Mouse (Mus musculus) layer of hippocampus, adult 9-10 months (tissue): ENCODE results near the gene Zeb2.

Experiments
- DNase-seq: peaks from one replicate; pipeline ENCODE4 v3.0.0; 2022; ENCODE audit warnings: low spot score

Gene Zeb2

DNA sequence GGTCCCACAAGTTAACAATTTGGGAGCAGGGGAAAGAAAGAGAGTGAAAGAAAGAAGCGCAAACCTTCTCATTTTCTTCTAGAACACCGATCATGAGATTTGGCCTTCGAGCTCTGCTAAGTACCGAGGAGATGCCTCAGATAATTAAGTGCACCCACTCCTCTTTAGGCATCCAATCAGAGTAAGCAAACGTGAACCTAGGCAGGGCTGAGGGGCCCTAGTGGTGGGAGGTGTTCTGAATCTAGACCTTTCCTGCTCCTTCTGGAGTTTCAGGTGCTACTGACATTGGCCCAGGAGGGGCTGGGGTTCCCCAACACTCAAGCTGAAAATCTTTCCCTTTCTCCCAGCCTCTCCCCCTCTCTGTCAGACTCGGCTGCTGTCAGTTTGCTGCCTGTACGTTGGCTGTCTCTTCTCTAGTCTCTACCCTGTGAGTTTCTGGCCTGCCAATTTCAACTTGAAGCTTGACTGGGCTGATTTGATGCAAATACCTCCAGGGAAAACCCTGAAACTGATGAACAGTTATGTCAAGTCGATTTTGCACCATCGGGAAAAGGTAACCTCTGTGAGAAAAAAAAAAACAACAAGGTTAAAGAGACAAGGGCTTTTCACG lies 20.5 kb downstream of the Zeb2 start:
- DNase-seq = no peak

DNA sequence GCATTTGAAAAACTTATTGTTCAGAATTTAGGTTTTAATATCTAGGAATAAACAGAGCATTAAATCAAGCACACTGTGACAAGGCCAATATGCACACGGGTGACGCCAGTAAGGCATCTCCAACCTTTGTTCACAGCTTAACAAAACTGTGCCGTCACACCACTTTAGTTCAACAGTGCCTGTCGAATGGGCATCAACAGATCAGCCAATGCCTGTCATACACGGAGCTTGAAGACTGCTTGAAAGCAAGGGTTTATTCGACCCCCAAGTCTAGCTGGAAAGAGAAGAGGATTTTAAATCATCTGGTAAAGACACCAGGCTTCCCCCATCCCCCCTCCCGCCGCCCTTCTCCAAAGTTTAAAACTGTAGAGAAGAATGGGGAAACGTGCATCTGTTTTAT lies 21.4 kb downstream of the Zeb2 start:
- DNase-seq = no peak

DNA sequence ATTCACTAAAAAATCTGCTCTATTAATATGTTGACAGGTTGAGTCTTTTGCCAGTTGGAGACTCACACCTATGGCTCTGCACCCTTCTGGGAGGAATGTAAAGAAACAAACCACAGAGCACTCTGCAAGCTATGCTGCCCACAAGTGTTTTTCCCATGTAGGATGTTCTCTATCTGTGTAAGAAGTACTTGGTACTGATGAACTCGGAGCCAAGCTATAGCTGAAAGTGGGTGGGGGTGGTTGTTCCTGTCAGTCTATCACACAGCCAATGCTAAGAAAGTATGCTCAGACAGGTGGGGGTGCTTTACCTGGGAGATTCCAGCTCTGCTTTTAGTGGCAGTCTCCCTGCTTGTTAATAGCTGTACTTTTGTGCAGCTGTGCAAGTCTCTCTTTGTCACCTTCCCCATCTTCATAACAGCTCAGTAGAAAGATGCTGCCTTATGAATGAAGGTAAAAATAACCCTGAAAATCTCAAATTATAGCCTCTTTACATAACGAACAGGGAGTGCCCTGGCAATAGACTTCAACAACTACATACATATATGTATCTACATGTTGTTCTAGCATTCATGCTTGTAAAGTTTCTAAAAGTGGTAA lies 22.7 kb downstream of the Zeb2 start:
- DNase-seq = no peak

DNA sequence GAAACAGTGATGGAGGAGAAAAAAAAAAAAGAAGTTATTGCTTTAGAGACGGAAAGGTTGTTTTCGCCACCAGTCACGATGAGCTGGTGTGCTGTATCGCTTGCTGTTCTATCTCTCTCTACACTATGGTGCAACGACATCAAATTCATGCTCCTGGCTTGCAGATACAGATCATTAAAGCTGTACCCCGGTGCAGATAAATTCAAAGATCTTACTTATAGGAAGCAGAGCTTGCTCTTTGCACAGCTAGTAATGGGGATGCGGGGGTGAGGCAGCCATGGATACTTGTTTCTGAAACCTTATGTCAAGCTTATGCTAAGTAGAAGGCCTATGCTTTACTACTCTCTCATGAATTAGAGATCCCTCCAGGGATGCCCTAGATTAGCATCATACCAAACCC lies 23.7 kb downstream of the Zeb2 start:
- no peak for DNase-seq

DNA sequence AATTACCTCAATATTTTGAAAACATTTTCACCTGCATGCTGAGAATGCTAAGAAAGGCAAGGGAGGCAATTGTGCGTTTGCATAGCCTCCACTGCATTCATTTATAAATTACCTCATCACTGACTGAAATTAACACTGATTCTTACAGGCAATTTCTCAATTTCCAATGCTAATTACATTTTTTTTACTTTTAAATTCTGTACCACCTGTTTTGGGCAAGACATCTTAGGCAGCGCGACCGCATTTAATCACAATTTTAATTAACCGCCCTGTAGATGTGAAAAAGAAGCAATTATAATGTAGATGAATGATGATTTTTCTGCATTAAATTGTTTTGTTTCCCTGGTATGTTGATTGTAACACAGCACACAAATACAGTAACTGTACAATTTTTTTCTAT lies 24.5 kb downstream of the Zeb2 start:
- DNase-seq = no peak

DNA sequence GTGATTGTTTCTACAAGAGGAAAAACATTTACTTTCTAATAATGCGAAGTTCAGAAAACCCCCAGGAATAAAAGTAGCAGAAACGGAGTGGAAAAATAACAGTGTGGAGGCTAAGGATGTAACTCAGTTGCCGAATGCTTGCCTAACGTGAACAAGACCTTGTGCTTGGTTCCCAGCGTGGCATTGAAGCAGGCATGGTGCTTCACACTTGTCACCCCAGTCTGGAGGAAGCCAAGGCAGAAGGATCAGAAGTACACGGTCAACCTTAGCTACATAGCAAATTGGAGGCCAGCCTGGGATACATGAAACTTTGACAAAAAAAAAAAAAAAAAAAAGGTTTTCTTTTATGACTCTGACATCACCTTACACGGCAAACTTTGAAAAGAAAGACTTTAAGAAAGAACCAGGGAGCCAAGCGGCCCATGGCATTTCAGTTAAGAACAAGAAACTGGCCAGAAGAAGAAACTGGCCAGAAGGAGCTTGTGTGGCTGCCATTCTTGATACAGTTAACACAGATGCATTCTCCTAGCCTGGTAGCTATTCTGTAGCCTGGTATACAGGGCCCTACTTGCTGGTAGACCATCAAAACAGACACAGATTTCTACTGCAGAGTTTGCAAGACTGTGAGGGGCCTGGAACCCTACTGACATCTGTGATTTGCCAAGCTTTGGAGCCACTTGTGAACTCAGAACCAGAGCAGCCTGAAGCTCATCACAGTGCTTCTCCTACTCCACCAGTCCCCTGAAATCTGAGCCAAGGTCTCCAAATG lies 26.5 kb downstream of the Zeb2 start:
- DNase-seq = no peak

DNA sequence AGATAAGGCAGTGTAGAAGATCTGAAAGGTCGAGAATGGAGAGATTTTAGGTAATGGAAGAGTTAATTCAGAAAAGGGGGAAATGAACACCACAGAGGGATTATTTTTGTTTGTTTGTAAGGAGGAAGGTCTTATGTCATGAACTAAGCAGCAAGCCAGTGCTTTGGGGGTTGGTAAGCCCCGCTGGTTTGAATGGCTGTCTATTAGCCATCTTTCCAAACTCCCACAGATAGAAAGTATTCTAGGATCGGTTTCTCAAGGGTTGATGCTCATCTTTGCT lies 28.0 kb downstream of the Zeb2 start:
- DNase-seq = no peak

DNA sequence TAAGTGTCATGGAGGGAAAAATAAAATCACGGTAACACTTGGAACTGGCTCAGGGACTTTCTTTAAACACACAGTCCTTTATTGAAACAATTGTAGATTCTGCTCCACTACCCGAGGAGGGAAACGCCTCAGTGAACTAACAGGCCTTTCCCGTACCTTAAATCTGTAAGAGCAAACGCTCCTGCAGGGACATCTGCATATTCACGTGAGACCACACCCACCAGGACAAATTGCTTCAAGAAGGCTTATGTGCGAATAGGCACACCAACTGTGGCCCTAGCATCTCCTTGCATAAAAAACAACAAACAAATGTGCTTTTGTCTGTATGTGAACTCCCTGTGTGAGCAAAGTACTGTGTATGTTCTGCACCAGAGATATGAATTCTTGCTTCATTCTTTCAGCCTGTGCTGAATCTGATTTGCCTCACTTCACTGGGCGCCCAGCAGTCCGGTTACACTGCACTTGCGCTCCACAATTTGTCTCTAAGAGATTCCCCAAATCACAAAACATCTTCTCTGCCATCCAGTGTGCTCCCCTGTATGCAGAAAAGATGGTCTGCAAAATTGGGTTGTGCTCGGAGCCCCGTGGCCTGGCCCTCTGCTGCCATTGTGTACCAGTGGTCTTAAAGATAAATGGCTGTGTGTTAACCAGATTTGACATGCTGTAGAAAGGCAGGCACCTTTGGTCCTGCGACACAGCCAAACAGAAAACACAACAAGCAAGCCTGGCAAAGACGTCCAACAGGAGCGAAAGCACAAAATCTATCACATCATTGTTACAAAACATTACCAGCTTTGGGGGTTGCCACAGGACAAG lies 28.6 kb downstream of the Zeb2 start:
- DNase-seq = no peak

DNA sequence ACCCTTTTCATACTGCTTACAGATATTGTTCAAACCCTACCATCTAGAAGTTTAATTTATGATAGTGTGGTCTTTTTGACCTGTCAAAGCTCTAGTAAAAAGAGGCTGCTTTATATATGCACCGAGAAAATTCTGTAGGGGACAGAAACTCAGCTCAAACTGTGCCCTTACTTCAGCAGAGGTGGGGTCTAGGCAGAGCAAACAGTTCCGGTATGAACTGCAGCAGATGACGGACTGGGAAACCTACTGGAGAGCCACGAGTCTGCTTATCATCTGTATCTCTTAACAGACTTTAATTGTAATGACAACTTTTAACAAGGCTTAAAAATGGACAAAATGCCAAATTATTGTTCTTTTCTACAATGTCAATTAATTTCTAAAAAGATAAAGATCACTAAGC lies 30.0 kb downstream of the Zeb2 start:
- no peak for DNase-seq

DNA sequence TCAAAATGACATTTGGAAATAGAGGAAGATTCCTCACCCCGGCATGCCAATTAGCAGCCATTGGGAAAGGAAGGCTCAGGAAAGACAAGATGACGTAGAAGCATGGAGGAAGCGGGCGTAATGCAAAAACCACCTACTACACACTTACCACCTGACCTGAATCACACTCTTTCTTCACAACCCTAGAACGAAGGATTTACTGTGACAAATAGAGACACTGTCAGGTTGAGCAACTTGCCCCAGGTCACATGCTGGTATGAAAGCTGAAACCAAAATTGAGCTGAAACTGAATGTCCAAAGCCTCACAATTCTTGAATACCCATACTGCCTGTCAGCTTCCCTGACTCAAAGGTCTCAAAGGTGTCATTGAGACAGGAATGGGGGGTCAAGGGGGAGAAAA lies 31.5 kb downstream of the Zeb2 start:
- no peak for DNase-seq

DNA sequence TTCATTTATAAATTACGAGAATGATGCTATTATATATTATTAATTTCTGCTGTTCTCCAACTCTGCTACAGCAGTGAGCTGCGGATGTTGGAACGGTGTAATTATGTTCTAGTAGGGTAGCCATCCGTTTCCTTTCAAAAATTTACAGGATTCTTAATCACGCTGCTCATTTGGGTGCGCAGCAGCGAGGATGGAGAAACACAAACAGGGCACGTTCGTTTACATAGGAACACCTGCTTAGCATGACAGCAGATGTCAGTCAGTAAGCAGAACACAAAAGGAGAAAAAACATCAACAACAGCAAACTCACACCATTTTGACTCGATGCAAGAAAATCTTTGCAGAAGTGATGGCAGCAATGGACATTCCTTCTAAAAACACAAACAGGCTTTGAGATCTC lies 34.2 kb downstream of the Zeb2 start:
- DNase-seq = no peak

DNA sequence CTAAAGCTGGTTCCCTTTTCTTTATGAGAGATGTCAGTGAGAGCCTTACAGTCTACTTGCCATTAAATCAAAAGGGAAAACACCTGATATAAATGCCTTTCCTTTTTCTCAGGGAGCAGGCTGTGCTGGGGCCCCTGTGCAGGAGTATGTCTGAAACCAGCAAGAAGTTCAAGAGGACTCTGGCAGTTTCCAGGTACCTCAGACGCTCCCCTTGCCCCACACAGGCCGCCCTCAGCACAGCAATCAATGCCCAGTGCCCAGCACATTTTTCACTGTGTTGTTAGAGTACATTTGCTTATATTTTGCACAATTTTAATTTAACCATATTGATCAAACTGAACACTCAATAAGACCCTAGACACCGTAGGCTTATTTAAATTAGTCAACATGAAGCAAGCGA lies 35.6 kb downstream of the Zeb2 start:
- DNase-seq = no peak

DNA sequence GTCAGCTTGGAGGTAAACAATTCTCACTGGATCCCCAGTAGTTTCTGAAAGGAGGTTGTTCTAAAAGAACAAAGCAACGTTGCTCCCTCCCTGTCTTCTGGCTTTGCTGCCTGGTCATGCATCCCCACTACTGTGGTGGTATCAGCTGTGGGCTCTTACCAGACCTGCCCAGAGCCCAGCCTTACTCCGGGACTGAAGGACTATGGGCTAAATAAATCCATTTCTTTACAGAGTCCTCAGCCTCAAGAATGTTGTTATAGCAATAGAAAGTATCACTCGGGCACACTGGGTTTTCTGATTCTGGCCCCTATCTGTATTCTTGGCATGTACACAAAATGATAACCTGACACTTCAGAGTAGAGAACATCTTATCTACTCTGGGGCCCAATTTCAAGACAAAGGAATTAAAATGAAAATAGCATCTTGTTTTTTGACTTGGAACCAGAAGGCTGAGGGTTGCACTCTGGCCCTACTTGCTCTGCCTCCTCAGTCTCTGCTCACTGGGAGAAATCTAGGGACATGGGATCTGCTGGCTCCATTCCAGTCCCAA lies 39.2 kb downstream of the Zeb2 start:
- no peak for DNase-seq

DNA sequence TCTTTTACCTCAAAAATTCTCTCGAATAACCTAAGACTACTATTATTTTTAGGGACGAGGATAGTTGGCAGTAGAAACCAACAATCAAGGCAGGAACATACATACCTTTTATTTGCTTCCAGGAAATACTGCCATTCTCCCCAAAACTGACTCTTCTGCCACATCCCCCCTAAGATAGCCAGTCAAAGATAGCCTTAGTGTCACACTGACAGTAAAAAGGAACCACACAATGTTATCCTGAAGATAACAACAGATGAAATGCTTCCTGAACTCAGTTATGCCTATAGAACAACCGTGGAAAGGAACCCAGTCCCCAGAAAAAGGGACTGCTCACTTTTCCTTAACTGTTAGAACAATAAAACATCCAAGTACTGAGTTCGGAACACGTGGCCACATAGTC lies 39.8 kb downstream of the Zeb2 start:
- DNase-seq = no peak

DNA sequence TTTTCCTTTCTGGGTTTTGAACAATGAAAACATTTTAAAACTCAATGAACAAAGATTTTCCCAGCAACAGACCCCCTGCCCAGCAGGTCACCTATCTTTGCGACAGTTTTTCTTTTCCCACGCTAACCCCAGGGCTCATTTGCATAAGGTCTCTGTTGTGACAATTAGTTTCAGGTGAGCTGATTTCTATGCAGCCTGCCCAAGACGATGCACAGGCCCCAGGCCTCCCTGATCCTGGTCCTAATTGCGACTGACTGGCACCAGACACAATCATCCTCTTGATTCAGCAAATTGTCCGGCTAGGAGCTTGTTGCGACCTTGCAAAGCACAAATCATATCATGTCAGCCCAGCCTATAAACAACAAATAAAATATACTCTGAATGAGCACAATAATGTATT lies 44.2 kb downstream of the Zeb2 start:
- no peak for DNase-seq

DNA sequence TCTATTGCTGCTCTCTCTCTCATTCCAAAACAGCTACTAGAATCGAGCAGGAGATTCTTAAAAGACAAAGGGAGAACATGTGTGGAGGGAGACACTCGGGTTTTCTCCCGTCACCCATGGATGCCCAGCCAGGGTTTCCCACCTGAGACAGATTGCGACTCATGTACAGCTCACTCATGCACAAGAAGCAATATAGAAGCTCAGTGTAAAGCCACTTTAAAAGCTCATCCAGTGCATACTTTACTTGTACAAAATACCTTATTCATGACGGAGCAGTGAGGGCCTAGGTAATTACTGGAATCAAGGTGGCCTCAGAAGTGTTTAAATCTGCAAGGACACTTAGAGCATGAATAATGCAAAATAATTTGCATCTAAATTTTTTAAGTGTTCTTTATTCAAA lies 45.9 kb downstream of the Zeb2 start:
- no peak for DNase-seq

DNA sequence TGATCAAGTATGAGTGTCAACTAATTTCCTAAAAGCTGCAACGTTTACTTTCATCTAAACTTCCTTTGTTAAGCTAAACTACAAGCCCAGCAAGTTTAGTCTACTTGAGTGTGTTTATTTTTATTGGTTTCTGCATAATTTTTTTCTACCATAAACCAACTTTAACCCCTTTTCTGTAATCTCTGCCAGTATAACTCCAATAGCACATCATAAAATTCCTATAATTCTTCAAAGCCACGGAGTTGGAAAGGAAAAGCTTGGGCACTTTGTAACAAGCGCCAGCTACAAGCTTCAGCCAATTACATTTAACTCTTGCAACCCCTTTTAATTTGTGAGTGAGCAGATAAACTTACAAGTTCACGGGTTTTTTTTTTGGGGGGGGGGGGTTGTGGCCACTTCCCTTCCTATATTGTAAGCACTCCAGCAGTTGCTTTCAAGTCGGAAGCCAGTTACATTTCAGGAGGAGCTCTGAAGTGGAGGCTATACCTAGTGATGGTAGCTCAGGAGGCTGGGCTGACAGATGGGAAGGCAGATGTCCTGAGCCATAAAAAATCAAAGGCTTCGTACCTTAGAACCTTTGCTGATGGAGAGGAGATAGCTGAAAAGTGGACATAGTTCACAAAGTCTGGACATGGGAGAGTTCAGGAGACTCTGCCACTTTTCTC lies 46.5 kb downstream of the Zeb2 start:
- DNase-seq = no peak

DNA sequence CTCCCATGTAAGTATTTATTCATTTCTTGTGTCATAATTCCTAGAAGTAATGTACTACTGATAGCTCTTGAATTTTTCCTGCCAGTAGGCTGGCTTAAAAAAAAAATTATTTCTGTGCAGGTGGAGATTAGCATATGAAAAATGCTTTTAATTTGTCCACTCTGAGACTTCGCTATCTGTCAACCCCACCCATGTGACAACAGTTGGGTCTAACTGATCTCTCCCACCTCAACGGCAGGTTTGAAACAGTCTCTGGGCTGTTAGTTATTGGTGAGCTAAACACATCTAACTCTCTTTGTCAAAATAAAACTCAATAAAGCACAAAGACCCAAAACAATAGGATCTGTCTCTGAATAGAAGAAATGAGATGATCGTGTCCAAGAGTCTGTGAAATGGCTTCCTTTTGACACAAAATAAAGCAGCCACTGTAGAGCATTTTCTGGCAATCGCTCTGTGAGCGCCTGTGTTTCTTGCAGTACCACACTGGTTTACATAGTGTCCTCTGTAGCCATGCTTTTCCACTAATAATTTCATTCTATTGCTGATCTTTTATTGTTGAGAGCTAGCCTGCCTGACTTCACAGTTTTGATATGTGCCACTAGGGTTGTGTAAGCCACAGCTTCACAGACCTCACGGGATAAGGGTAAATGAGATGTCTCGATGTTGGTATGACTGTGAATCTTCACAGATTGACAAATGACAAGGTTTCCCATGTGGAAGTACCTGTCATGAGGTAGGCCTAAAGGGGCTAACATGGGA lies 48.2 kb downstream of the Zeb2 start:
- no peak for DNase-seq

DNA sequence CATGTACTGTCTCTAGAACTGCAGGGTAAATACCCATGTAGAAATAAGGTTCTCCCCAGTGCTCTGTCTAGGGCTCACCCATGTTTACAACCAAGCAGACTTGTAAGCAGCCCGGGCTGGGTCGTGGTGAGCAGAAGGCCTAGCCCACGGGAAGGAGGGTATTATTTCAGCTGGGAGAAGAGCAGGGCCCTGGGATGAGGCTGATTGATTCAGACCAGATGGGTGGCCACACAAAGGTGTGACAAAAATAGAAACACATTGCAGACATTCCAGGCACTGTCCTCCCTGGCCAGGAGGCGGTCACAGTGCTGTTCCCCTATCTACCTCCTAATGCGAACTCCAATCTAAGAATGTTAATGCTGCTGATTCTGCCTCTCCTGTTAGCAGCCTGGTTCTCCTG lies 50.1 kb downstream of the Zeb2 start:
- DNase-seq = no peak

DNA sequence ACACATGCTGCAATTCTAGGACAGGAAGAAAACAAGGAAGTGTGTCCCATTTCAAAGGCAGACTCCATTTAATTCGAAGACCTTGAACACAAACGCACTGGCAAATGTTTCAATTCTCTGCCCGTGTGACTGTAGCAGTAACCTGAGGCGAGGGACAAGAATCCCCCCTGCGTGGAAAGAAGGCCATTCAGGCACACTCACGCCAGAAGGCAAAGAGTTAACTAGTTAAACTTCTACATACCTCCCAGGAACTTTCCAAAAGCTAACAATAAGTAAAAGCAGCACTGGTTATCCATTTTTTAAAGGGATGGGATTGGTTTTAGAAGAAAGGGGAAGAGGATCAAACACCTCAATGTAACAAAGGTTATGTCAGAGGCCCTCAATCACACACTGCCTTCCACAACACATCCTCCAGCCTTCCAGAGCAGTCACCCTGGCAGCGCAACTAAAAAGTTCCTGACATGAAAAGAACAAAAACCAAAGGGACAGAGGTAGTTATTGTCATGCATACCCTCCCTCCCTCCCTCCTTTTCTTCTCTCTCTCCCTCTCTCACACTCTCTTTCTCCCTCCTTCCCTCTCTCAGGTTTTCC lies 53.8 kb downstream of the Zeb2 start:
- no peak for DNase-seq

DNA sequence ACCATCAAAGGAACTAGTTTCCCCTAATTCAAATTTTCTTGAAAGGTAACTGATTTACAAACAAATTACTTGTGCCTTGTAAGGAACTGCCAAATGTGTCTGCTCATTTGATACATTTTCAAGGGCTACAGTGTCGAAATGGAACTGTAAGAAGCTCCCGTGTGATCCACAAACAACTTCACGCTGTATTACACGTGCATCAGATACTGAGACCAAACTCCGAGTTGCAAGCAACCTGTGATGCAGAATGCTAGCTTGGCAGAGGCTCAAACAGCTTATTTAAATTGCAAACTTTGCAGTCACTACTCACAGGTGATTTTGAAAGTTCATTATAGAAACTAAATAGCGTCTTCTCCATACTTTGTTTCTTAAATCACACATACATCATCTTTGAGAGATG lies 55.1 kb downstream of the Zeb2 start:
- no peak for DNase-seq
